Mouse (Mus musculus) midbrain, embryonic 12.5 days (tissue): Measurements from ENCODE around the gene Dact3. TPM values are rescaled to one million over a fixed set of nuclear protein-coding genes. Genes with fewer than 3 reads are reported as not detected.

ENCODE experiments used
- ATAC-seq: fragments of 200-750 bp; cut with Nextera tagmentation; 2 replicates; pipeline ENCODE4 v1.8.0; 2017; ENCODE audit warnings: low read depth, moderate TSS enrichment, moderate library complexity; ENCODE audit not compliant: low FRiP score
- H3K27ac ChIP-seq: fragments of 300-500 bp; sonication (generic); replicated peaks from 2 replicates; pipeline ENCODE4 v1.5.1; 2016; ENCODE audit warnings: mild to moderate bottlenecking
- H3K27me3 ChIP-seq: fragments of 300-500 bp; sonication (generic); 2 replicates; pipeline ENCODE4 v1.6.1; 2016; ENCODE audit warnings: mild to moderate bottlenecking
- H3K36me3 ChIP-seq: fragments of 300-500 bp; sonication (generic); 2 replicates; pipeline ENCODE4 v1.6.1; 2016
- H3K4me1 ChIP-seq: fragments of 300-500 bp; sonication (generic); 2 replicates; pipeline ENCODE4 v1.6.1; 2016
- H3K4me2 ChIP-seq: fragments of 300-500 bp; sonication (generic); replicated peaks from 2 replicates; pipeline ENCODE4 v1.6.1; 2016; ENCODE audit warnings: mild to moderate bottlenecking, moderate library complexity
- H3K4me3 ChIP-seq: fragments of 300-500 bp; sonication (generic); 2 replicates; pipeline ENCODE4 v1.5.1; 2016; ENCODE audit warnings: mild to moderate bottlenecking
- H3K9ac ChIP-seq: fragments of 300-500 bp; sonication (generic); replicated peaks from 2 replicates; pipeline ENCODE4 v1.6.1; 2016; ENCODE audit warnings: mild to moderate bottlenecking, moderate library complexity
- H3K9me3 ChIP-seq: fragments of 300-500 bp; sonication (generic); 2 replicates; pipeline ENCODE4 v1.6.1; 2016; ENCODE audit warnings: mild to moderate bottlenecking
- WGBS: fragments of 180-500 bp; shearing (Covaris S2); methylation state at CpG from one replicate; pipeline ENCODE4 v1.1.7; 2016; 5-methylcytosine and 5-hydroxymethylcytosine counted together
- polyA plus RNA-seq: library from polyadenylated mRNA; unstranded; fragments of >200 nt; fragmentation: Nextera tagmentation; extraction: Ambion mirVana; gene quantifications from 2 replicates; pipeline ENCODE4 v1.2.1, GENCODE M21; 2016

The Dact3 gene
- polyA plus RNA-seq, 1 experiment from 2014 or later, result 4.7 TPM

DNA sequence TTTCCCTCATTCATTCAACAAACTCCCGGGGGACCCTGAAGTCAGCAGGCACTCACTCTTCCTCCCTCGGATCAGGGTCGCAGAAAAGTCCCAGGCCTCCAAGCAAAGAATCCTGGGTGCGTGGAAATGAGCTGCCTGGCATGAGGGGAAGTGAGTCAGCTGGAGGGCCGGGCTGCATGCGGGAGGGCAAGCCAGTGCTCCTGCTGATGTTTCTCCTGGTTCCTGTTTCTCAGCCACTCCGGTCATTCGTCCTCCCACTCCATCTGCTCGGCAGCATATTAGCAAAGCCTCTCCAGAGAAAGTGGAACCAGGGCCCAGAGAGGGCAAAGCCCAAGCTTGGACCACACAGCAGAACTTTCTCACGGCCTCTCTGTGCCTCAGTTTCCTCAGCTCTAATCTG lies 34.8 kb downstream of the Dact3 start:
- peaks cover 8% of the 10 kb centered on the region for H3K36me3 ChIP-seq
- no peaks in the 10 kb centered on the region for H3K9me3 ChIP-seq
- 58% methylated on average over 10 of the region's 10 CpGs for WGBS
- ATAC-seq, result no peak
- no peak overlapping the region for H3K27ac ChIP-seq
- H3K4me2 ChIP-seq, result no peak overlapping the region
- peaks cover 13% of the 10 kb centered on the region for H3K27me3 ChIP-seq
- no peak overlapping the region for H3K4me3 ChIP-seq
- H3K9ac ChIP-seq, result no peak overlapping the region
- H3K4me1 ChIP-seq, result peaks cover 15% of the 10 kb centered on the region

DNA sequence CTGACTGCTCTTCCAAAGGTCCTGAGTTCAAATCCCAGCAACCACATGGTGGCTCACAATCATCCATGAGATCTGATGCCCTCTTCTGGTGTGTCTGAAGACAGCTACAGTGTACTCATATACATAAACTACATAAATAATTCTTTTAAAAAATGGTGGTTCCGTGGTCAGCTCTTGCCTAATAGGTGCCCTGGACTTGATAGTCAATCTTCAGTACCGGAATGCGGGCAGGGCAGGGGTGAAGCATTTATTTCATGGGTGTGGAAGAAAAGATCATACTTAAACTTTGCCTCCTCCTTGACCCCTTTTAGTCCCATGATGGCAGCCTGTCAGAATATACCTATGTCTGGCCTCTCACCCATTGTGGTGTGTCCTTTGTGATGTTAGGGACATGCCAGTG lies 36.8 kb downstream of the Dact3 start:
- Histone ChIP-seq H3K4me3 (no peak overlapping the region), H3K27me3 (peaks cover 13% of the 10 kb centered on the region), H3K4me2 (no peak overlapping the region), H3K9me3 (no peaks in the 10 kb centered on the region), H3K4me1 (peaks cover 3% of the 10 kb centered on the region; the same call in 1 of the 2 replicates), H3K36me3 (peaks cover 27% of the 10 kb centered on the region), H3K9ac (no peak overlapping the region), H3K27ac (no peak overlapping the region)
- WGBS, result 95% methylated on average over 3 of the region's 3 CpGs
- ATAC-seq, result no peak

DNA sequence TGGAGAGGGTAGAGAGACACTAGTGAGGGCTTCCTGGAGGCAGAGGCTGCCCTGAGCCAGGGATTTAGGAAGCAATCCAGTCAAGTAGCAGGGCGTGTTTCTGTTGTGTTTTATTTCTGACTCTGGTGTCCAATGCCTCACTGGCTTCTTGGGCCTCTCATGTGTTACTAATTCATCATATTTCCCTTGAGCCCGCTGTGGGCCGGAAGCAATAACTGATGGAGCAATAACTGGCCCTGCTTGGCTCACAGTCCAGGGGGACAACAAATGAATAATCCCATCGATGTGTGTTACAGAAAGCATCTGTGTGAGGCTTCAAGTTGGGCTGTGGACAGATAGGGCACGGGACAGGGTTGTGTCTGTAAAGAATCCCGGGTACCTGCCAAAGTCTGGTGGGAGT lies 37.2 kb downstream of the Dact3 start:
- no peak overlapping the region for H3K27ac ChIP-seq
- H3K9me3 ChIP-seq, result no peaks in the 10 kb centered on the region
- peaks cover 13% of the 10 kb centered on the region for H3K27me3 ChIP-seq
- H3K4me3 ChIP-seq, result no peak overlapping the region
- no peak overlapping the region for H3K4me2 ChIP-seq
- peaks cover 32% of the 10 kb centered on the region for H3K36me3 ChIP-seq
- ATAC-seq, result no peak
- no peak overlapping the region for H3K9ac ChIP-seq
- 77% methylated on average over 6 of the region's 6 CpGs for WGBS
- H3K4me1 ChIP-seq, result peaks cover 3% of the 10 kb centered on the region; the same call in 1 of the 2 replicates

DNA sequence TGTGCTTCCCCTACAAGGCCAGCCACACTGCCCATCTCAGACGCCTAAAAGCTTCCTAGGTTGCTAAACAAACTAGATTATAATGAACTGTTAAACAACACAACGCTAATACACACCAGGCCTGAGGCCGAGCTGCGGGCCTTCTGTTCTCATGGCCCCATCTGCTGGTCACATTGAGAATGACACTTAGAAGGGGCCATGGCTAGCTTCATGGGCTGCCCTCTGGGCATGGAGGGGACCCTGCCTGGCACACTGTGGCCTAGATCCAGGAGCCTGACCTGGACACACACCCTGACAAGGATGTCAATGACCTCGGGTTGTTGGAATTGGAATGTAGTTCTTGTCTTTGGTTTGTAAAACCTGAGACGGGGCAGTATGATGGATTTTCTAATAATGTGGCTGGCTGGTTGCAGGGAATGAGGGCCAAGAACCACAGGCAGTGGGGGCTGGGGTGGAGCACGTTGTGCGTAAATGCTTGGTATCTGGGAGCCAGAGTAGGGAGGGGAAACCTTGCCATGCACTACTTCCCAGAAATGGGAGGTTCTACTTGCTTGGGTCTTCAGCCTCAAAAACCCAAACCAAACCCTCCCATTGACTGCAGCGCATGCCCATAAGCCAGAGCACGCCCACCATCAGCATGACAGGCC lies 38.8 kb downstream of the Dact3 start:
- 42% methylated on average over 10 of the region's 10 CpGs for WGBS

DNA sequence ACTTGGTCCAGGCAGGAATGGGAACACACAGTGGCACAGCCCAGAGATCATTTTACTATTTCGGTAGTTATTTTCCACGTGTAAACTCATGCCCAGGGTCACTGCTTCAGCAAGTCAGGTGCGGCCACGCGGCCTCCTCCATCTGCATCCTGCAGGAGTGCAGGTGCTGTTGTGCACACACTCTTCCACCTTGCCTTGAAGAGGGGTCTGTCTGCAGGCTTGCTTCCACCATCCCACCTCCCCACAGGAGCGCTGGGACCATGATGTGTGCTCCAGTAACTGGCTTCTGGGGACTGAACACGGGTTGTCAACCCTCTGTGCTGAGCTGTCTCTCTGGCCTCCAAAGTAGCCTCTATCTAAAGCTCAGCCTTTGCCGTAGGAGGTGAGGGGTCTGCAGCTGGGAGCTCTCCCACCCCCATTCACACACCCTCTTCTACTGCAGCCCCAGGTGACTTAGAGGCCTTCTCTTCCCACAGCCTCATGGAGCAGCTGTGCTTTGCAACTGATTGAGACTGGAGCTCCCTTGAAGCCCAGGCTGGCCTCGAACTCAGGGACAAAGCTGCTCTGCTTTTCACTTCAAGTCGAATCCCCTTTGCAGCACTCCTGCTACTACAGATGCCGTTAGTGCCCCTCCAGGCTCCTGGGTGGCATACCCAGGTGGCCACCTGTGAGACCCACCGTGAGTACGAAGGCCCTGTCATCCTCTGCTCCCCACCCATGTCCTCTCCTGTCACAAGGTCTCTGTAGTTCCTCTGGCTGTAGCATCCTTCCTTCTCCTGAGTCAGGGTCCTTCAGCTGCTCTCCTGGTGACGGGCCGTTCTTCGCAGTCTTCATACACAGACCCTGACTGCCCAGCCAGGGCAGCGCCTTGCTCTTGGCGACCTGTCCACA lies 39.6 kb downstream of the Dact3 start:
- H3K27me3 ChIP-seq, result 0 out of 2 replicates have a peak, but pooled peaks cover 2% of the 10 kb centered on the region

More for the DNA sequence above, 38.8 kb downstream of the Dact3 start:
- H3K27me3 ChIP-seq, result peaks cover 8% of the 10 kb centered on the region
- no peak overlapping the region for H3K9ac ChIP-seq
- peak; percentile 62 for ATAC-seq
- no peak overlapping the region; the same call in 1 of the 2 replicates for H3K27ac ChIP-seq
- peaks cover 47% of the 10 kb centered on the region for H3K36me3 ChIP-seq
- no peaks in the 10 kb centered on the region for H3K9me3 ChIP-seq
- H3K4me1 ChIP-seq, result peaks cover 5% of the 10 kb centered on the region; the same call in 1 of the 2 replicates
- no peak overlapping the region for H3K4me2 ChIP-seq
- H3K4me3 ChIP-seq, result no peak overlapping the region

DNA sequence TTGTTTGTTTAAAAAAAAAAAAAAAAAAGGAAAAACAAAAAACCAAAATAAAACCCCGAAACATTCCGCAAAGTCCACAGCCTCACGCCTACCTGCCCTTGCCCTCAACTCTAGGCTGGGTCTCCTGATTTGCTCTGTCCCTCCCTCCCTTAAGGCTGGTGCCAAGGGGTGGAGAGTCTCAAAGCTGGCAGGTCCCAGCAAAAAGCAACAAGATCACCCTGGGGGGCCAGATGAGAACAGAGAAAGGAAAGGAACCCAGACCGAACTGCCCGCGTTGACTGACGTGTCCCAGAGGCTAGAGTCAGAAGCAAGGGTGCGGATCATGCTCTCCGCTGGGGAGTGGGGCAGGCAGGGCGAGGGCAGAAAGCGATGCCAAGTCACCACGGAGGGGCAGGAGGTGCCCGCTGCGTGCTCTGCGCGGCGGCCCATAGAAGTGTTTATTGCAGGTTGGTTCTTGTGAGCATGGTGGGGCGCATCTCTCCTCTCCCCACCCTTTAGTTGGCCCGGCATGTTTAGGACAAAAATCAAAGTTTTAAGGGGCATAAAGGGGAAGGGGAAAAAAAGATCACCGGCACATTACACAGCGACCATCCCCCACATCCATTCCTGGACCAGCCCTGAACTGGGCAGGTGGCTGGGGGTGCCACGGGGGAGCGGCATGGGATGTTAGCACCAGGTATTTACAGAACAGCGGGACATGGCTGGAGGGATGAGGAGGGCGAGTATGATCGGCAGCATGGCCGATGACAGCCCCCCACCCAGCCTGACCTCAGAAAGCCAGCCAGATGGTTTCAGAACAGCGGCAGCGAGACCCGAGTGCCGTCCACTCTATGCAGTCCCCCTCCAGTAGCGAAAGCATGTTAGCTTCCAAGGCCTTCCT lies 40.6 kb downstream of the Dact3 start:
- 92% methylated on average over 32 of the region's 32 CpGs for WGBS
- Histone ChIP-seq H3K36me3 (peaks cover 60% of the 10 kb centered on the region), H3K27ac (no peak overlapping the region; the same call in 1 of the 2 replicates), H3K9me3 (no peaks in the 10 kb centered on the region), H3K9ac (no peak overlapping the region), H3K4me1 (peaks cover 21% of the 10 kb centered on the region), H3K4me2 (no peak overlapping the region), H3K4me3 (no peak overlapping the region), H3K27me3 (no peaks in the 10 kb centered on the region)
- ATAC-seq, result no peak

More for the DNA sequence above, 39.6 kb downstream of the Dact3 start:
- Histone ChIP-seq H3K36me3 (peaks cover 54% of the 10 kb centered on the region), H3K4me3 (no peak overlapping the region), H3K4me2 (no peak overlapping the region), H3K9me3 (no peaks in the 10 kb centered on the region), H3K4me1 (peaks cover 12% of the 10 kb centered on the region), H3K9ac (no peak overlapping the region), H3K27ac (no peak overlapping the region; the same call in 1 of the 2 replicates)
- no peak for ATAC-seq
- WGBS, result 83% methylated on average over 18 of the region's 18 CpGs

DNA sequence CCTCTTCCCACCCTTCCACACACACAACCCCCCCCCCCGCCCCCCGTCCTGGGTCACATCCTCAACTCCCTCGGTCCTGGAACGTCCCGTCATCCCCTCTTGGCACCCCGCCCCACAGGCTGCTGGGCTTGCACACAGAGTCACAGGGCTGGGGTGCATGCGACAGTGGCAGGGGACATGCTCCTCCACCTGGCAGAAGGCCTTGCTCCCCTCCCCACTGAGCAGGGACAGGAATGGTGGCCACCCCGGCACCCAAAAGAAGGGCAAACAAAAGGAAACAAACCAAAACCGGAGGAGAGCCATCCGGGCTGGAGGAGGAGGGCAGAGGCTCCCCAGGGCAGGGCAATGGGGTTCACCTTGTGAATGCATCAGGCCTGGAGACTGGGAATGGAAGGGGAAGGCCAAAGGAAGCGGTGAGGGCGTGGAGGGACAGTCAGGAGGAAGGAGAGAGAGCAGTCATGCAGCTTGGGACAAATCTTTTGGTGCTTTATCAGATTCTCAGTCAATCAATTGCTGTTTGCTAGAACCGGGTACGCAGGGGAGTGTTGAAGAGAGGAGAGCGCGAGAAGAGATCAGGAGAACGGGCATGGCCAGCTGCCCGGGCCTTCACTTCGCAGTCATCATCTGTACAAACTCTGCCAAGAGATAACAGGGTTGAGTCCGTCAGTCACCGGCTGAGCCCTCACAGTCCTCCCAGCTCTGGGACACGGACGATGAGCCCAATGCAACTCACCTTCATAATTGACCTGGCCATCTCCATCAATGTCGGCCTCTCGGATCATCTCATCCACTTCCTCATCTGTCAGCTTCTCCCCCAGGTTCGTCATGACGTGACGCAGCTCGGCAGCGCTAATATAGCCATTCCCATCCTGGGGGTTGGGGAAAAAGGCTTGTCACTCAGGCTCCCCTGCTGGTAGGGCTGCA lies 41.5 kb downstream of the Dact3 start:
- no peak overlapping the region for H3K27ac ChIP-seq
- ATAC-seq, result no peak
- H3K4me1 ChIP-seq, result peaks cover 30% of the 10 kb centered on the region

DNA sequence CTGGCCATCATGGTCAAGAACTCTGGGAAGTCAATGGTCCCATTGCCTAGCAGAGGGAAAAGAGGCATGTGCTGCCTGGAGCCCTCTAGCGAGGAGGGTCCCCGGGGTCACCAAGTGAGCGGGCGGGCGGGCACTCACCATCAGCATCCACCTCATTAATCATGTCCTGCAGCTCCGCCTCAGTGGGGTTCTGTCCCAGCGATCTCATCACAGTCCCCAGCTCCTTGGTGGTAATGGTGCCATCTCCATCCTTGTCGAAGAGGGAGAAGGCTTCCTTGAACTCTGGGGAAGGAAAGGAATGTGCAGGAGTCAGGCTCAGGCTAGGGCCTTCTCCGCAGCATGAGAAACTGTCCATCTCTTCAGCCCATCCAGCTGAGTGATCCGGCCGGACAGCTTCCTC lies 42.3 kb downstream of the Dact3 start:
- H3K36me3 ChIP-seq, result peaks cover 60% of the 10 kb centered on the region
- no peak overlapping the region for H3K27ac ChIP-seq
- peaks cover 38% of the 10 kb centered on the region for H3K4me1 ChIP-seq
- H3K4me3 ChIP-seq, result no peak overlapping the region
- H3K9me3 ChIP-seq, result no peaks in the 10 kb centered on the region
- whole genome bisulfite sequencing, result 89% methylated on average over 11 of the region's 11 CpGs
- ATAC-seq, result no peak
- H3K9ac ChIP-seq, result no peak overlapping the region
- H3K4me2 ChIP-seq, result no peak overlapping the region
- H3K27me3 ChIP-seq, result no peaks in the 10 kb centered on the region

More for the DNA sequence above, 41.5 kb downstream of the Dact3 start:
- Histone ChIP-seq H3K4me2 (no peak overlapping the region), H3K9ac (no peak overlapping the region), H3K36me3 (peaks cover 60% of the 10 kb centered on the region), H3K4me3 (no peak overlapping the region), H3K9me3 (no peaks in the 10 kb centered on the region), H3K27me3 (no peaks in the 10 kb centered on the region)
- WGBS, result 86% methylated on average over 29 of the region's 30 CpGs

DNA sequence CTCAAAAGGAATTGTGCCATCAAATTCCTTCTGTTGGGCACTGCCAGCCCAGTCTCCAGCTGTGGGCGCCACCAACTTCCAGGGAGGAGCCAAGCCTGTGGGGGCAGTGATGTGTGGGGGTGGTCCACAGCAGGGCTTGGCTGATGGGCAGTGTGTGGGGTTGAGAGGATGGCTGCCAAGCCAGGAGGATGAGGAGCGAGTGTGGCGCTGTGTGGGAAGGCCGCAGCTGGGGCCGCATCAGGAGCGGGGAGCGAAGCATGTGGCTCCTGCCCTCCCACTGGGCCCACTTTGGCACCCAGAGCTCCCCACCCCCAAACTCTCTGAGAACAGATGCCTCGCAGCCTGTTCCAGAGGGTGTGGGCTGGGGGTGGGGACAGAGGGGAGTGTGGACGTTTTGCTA lies 42.9 kb downstream of the Dact3 start:
- H3K4me2 ChIP-seq, result no peak overlapping the region
- no peaks in the 10 kb centered on the region for H3K9me3 ChIP-seq
- no peak for ATAC-seq
- 84% methylated on average over 9 of the region's 9 CpGs for WGBS
- H3K4me3 ChIP-seq, result no peak overlapping the region
- peaks cover 60% of the 10 kb centered on the region for H3K36me3 ChIP-seq
- H3K9ac ChIP-seq, result no peak overlapping the region
- peaks cover 43% of the 10 kb centered on the region for H3K4me1 ChIP-seq
- H3K27me3 ChIP-seq, result no peaks in the 10 kb centered on the region
- H3K27ac ChIP-seq, result no peak overlapping the region

DNA sequence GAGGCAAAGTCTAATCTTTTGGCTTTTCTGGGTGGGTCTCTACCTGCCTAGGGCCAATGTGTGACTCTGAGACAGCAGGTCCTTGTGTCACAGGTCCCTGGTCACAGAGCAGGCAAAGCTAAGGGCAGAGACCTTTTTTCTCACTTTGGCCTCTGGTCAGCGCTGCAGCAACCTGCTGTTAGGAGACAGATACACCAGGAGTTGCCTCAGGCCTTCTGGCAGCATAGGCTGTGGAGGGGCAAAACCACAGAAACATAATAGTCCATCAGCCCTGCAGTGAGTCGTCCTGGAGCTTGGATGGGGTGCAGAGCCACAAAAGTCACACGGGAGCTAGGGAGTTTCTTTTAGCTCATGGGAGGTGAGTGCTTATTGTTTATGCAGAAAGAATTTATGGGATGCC lies 43.6 kb downstream of the Dact3 start:
- no peak overlapping the region for H3K9ac ChIP-seq
- no peaks in the 10 kb centered on the region for H3K9me3 ChIP-seq
- WGBS, result 81% methylated on average over 3 of the region's 3 CpGs
- no peak overlapping the region for H3K4me3 ChIP-seq
- no peak overlapping the region for H3K4me2 ChIP-seq
- no peaks in the 10 kb centered on the region for H3K27me3 ChIP-seq
- H3K27ac ChIP-seq, result 0 out of 2 replicates have a peak overlapping the region, but pooled peaks have one; percentile 30
- H3K4me1 ChIP-seq, result peaks cover 43% of the 10 kb centered on the region
- H3K36me3 ChIP-seq, result peaks cover 60% of the 10 kb centered on the region
- no peak for ATAC-seq
